Mouse (Mus musculus) lung, postnatal 36 days (tissue): ENCODE measurements at regions not wholly inside any gene's neighbourhood (a gene's known extent, or its start where the extent isn't known, plus 50 kb on each side); places are given as distances from the start of the nearest gene placed in this dataset.

Experiments used
- DNase-seq: peaks from one replicate; pipeline ENCODE4 v3.0.0; 2022; ENCODE audit warnings: mixed read lengths

- DNase-seq = no peak
These were observed 286.2 kb upstream of the Mctp2 start for GRCm38 (mm10) chr7:72592649-72593048.

- no peak for DNase-seq
These were observed 286.9 kb upstream of the Mctp2 start for GRCm38 (mm10) chr7:72593259-72593658.

- DNase-seq = peak; percentile 38
These were observed 288.3 kb upstream of the Mctp2 start for GRCm38 (mm10) chr7:72594741-72595140.

GRCm38 (mm10) chr7:72596985-72597384 lies 290.6 kb upstream of the Mctp2 start:
- no peak for DNase-seq

DNA sequence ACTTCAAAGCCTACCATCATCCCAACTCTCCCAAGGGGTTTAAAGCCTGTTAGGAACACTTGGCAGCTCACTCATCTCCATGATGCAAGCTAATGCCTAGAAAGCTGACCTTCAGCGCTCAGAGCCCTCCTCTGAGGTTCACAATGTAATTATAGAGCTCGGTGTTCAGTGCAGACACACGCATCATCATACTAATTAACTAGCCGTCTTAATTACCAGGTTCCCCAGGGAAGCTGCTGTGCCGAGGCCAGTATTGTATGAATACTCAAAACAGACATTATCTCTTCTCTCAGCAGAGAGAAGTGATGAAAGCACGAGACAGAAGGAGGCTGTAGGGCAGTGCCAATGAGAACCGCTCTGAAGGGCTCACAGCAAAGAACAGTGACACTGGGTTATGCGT lies 295.5 kb upstream of the Mctp2 start:
- no peak for DNase-seq

GRCm38 (mm10) chr7:72609791-72610190 lies 303.4 kb upstream of the Mctp2 start:
- DNase-seq = no peak

- DNase-seq = no peak
These were observed 308.8 kb upstream of the Mctp2 start for GRCm38 (mm10) chr7:72615232-72615631.

DNA sequence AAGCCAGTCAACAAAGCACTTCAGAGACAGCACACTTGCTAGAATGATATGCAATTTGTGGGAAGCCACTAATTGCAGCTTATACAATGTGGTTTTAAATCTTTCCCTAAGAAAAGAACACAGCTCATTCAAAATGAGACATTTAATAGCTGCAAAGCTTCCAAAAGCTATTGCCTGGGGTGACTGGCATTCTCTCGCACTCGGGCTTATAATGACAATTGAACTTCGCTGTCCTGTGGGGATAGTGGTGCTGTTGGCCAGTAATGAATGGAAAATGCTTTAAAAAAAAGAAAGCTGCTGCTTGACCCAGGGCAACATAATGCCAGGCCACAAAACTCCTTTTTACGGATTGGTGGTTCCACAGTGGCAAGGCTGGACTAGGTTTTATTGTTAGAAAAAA lies 321.0 kb upstream of the Mctp2 start:
- DNase-seq = no peak

DNA sequence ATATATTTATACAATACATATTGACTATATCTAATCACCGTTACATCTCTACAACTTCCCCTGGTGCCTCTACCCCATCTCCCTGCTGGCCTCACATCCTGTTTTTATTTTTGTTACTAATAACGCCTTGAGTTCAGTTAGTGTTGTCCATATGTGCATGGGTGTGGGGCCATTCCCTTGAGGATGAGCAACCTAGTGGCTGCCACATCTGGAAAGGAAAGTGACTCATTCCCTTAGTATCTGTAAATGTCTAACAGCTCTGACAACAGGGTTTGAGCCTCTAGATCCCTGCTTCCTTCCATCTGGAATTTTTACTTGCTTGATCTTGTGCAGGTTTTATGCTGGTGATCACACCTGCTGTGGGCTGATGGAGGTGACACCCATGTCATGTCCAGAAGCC lies 333.2 kb upstream of the Mctp2 start:
- no peak for DNase-seq

GRCm38 (mm10) chr7:72675018-72675417 lies 368.6 kb upstream of the Mctp2 start:
- no peak for DNase-seq

DNA sequence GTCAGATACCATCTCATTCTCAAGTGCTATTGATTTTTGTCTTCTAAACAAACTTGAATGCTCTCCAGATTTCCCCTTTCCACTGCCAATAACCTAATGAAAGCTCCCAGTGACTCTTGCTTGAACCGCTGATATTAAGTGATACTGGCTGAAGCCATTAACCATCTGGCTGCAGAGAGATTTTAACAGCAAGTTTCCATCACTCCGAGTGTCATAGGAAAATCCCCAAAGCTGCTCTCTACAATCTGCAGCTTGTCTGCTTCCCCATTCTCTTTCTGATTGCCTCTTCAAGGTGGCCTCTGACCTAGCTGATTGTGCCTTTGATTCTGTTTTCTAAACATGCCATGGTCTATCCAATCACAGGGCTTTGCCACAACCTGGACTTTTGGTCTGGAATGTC lies 379.4 kb upstream of the Mctp2 start:
- DNase-seq = peak; percentile 21

DNA sequence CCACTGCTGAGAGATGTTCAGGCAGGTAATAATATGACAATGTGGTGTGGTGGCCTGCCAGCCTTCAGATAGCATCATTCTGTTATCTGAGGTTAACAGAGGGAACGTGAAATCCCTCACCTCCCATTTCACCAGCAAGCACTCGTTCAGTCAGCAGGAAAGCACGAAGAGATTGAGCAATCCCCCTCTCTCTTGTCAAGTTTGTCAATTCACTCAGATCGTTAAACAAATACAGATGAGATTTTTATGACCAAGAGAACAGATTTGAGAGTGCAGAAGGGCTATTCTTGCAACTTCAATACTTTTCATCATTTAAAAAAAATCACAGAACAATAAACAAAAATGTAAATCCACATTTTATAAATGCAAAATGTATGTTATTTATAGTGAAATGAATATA lies 380.9 kb upstream of the Mctp2 start:
- DNase-seq = peak; percentile 57

DNA sequence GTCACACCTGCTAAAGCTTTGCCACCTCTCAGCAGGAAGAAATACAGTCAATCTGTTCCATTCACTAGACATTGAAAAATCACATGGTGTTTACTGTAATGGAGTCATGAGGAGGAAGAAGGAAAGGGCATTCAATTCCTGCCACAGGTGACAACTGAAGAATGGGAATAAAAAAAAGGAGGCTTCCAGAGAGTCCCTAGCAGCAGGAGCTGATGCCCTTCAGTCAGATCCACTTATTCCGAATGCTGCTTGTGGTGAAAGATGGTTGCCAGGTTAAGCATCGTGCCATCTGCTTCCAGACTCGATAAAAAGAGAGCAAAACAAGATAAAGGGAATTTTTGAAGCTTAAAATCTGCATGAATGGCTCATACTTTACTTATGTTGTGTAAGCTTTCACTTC lies 385.0 kb upstream of the Mctp2 start:
- no peak for DNase-seq

DNA sequence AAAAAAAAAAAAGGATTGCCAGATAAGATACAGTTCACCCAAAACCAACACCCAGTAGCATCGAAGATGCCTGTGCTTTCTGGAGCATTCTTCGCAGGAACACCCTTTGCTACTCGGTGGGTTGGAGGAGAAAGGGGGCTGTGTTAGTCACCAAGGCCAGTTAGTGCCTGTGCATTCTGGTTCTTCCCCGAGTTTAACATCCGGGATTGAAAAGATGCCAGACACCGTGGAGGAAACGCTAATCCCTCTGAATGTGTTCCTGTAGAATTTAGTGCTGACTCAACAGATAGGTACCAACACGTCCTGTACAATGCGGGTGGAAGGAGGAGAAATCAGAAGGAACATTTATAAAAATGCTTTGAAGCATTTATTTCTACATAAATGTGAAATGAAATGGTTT lies 385.5 kb upstream of the Mctp2 start:
- no peak for DNase-seq

GRCm38 (mm10) chr7:72696736-72697135 lies 390.3 kb upstream of the Mctp2 start:
- no peak for DNase-seq

DNA sequence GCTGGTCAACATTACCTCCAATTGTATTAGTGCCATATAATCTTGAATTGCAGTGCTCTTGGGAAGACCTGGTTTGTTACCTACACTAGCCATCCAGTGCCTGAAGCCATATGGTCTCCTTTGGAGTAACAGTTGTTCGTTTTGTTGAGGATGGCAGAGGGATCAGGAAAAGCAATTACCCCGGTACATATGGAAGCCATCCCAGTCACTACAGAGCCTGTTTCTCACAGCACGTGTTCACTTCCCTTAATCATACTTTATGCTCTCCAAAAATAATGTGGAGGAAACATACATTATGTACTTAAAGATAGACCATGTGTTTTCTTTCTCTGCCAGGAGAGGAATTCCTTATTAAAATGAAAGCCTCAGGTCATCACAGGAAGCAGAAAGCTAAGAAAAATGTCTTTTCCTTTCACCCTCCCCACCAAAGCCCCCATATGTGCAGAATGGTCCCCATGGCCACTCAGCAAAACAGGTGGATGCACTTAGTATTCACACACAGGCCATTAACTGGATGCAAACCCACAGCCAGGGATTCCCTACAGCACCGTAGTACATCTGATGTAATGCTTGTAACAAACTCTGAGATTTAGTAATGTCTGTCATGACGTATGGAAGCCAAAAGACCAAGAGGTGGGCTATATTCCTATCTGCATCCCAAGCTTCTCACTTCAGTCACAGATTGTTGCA lies 397.4 kb upstream of the Mctp2 start:
- no peak for DNase-seq

DNA sequence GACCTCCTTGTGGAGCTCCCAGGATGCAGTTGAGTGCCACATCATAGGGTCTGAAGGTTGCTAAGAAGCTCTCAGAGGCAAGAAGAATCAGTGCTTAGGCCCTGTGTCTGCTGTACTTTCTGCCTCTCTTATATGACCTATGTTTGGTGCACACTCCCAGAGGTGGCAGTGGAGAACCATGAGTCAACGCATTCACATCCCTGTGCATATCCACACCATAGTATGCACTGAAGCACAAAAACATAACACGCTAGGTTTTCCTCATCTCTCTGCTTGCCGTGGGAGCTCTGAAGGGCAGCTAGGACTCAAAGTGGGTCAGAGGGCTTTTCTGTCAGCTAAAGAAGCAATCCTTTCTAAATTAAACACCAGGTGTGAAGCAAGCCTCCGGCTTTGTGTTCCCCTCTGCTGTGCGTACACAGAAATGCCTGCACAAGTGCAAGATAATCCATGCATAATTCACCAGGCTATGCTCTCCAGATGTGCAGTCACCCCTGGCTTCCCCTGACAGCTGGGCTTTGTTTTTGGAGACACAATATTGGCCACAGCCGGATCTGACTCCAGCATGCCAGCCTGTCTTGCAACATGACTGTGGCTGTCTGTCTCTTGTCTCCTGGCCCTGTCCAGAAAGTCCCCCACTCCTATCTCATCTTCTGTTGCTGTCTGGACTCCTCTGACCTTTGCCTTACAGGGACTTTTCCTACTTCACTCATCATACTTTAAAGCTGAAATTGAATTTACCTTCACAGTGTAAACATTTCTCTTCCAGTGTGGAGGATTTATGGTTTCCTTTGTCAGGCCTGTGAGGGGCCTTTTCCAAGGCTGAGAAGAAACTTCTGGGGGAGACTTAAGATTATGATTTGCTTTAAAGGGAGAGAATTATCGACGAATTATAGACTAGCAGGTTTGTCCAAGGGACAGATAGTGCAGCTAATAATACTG lies 405.1 kb upstream of the Mctp2 start:
- DNase-seq = peak; percentile 28

GRCm38 (mm10) chr7:72715401-72715800 lies 409.0 kb upstream of the Mctp2 start:
- no peak for DNase-seq

- no peak for DNase-seq
These were observed 409.6 kb upstream of the Mctp2 start for GRCm38 (mm10) chr7:72716051-72716450.

DNA sequence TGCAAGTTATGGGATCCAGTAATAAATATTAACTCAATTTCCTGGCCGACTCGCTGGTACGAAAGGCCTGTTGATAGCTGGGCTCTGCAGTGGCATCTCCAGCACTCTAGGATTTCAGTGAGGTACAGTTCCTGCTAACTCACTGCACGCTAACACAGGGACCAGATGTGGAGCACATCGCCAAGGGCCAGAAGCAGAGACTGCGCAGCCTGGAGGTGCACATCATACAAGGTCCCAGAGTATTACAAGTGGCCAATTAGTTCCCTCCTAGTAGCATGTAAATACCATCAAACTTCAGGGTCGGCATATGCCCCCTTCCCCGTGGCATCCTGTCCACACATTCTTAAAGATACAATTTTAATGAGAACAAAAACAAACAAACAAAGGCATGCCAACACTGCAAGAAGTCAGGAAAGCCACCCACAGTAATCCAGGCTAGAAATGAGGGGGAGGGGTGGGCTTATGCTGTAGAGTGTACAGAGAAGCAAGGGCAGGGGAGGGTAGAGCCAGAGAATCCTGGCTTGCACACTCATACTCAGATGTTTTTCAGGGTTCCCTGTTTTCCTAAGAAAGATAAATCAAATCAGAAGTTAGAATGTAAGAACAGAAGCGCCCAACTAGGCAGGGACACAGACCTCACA lies 419.9 kb upstream of the Mctp2 start:
- DNase-seq = no peak

DNA sequence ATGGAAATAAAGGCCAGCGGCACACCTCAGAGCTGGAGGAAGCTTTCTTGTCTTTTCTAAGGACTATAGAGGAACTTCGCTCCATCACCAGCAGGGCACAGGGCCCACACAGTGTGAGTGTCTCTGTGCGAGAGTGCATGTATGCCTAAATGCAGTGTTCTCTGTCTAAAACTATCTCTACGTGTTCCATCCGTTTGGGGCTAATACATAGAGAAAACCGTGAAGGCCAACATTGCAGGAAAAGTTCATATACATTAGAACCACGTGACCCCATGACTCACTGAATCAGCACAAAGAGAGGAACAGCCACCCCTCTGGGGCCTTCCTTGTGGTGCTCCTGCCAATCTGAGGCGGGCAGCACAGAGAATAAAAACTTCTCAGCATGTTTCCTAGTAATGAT lies 431.4 kb upstream of the Mctp2 start:
- no peak for DNase-seq

DNA sequence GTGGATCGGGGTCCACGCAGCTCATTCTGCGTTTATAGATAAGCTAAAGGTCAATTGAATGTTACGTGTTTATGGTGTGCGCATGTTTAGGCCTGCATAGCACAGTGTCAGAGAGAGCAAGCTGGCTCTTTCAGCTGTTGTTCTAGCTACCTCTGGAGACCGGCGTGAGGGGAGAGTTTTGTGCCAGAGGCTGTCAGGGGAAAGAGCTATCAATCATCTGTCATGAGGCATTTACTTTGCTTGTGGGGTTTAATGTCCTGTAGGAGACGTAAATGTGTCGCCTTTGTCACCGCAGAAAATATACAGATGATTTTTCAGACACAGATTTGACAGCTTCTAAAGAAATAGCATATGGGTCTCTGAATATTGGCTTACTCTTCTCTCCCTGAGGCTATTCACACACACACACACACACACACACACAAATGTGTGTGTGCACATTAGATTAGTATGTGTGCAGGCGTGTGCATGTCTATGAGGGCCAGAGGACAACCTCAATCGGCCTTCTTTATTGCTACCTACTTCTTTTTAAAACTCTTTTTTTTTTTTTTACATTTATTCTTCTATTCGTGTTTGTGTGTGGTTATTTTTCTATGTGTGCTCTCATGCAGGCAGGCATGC lies 432.0 kb upstream of the Mctp2 start:
- DNase-seq = no peak

GRCm38 (mm10) chr7:72742376-72742775 lies 436.0 kb upstream of the Mctp2 start:
- DNase-seq = no peak
